Mouse (Mus musculus): ENCODE measurements around the gene Accs. TPM values are rescaled to one million over a fixed set of nuclear protein-coding genes. Genes with fewer than 3 reads are reported as not detected.

The Accs gene
- polyA plus RNA-seq, 1 experiment = 4.2 TPM

DNA sequence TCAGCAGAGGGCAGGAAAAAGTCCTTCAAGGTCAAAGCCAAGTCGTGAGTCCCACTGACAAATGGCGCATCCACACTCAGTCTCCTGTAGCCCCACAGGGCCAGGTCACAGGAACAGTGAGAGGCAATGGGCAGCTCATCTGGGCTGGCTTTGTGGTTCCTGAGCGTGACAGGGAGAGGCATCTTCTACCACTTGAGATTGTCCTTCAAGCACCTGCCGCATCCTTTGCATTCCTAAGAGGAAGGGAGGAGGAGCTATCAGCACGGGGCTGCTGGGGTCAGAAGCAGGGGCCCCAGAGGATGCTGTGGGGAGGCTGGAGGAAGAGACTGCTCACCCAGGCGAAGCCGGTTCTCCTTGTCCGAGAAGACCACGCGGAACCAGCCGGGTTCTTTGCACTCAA lies 14.1 kb downstream of the Accs start:
- no peaks in the 10 kb centered on the region for H3K36me3 ChIP-seq (ENCODE audit: control insufficient read depth, insufficient read depth)
- H3K79me2 ChIP-seq (ENCODE audit: control insufficient read depth, insufficient read depth) = no peaks in the 10 kb centered on the region
- H3K4me3 ChIP-seq = no peak overlapping the region
- TF ChIP-seq MYOG (IDR thresholded peaks at IDR 0.05; ENCODE audit: control insufficient read depth in 1 of 3, insufficient read depth in 1 of 3, insufficient read length in 2 of 3, low read depth in 2 of 3) (no peak), CEBPB (IDR thresholded peaks at IDR 0.05; ENCODE audit: insufficient read depth, poor library complexity, severe bottlenecking) (no peak), E2F4 (IDR thresholded peaks at IDR 0.05; ENCODE audit: insufficient read depth) (no peak), POLR2AphosphoS2 (IDR thresholded peaks at IDR 0.05; ENCODE audit: insufficient read length, low read depth) (no peak), MAX (IDR thresholded peaks at IDR 0.05; ENCODE audit: low read depth) (no peak), REST (IDR thresholded peaks at IDR 0.05; ENCODE audit: insufficient read depth, insufficient read length) (no peak), MYOD1 (IDR thresholded peaks at IDR 0.05; ENCODE audit: control insufficient read depth in 1 of 3, insufficient read length in 2 of 3, low read depth in 2 of 3) (no peak), POLR2A (IDR thresholded peaks at IDR 0.05; ENCODE audit: insufficient read length, low read depth) (no peak), TCF12 (IDR thresholded peaks at IDR 0.05; ENCODE audit: insufficient read depth, poor library complexity, severe bottlenecking) (no peak), TCF3 (IDR thresholded peaks at IDR 0.05; ENCODE audit: insufficient read length, low read depth) (no peak), USF1 (IDR thresholded peaks at IDR 0.05; ENCODE audit: low read depth) (no peak), SRF (IDR thresholded peaks at IDR 0.05; ENCODE audit: control insufficient read depth, insufficient read length, low read depth) (no peak)
- H3K27me3 ChIP-seq (ENCODE audit: control insufficient read depth, insufficient read depth, insufficient read length) = no peaks in the 10 kb centered on the region
- no peak overlapping the region for H3K4me2 ChIP-seq (ENCODE audit: low read depth)
- H3ac ChIP-seq (ENCODE audit: control insufficient read depth, insufficient read length) = no peak overlapping the region

- no peak overlapping the region for H3K4me3 ChIP-seq
- no peaks in the 10 kb centered on the region for H3K36me3 ChIP-seq (ENCODE audit: control insufficient read depth, insufficient read depth)
- H3K27me3 ChIP-seq (ENCODE audit: control insufficient read depth, insufficient read depth, insufficient read length) = no peaks in the 10 kb centered on the region
- H3K4me2 ChIP-seq (ENCODE audit: low read depth) = peak overlapping the region; percentile 38
- TF ChIP-seq POLR2A (IDR thresholded peaks at IDR 0.05; ENCODE audit: insufficient read length, low read depth) (no peak), TCF12 (IDR thresholded peaks at IDR 0.05; ENCODE audit: insufficient read depth, poor library complexity, severe bottlenecking) (no peak), MYOG (IDR thresholded peaks at IDR 0.05; ENCODE audit: control insufficient read depth in 1 of 3, insufficient read depth in 1 of 3, insufficient read length in 2 of 3, low read depth in 2 of 3) (no peak), REST (IDR thresholded peaks at IDR 0.05; ENCODE audit: insufficient read depth, insufficient read length) (no peak), TCF3 (IDR thresholded peaks at IDR 0.05; ENCODE audit: insufficient read length, low read depth) (no peak), CEBPB (IDR thresholded peaks at IDR 0.05; ENCODE audit: insufficient read depth, poor library complexity, severe bottlenecking) (no peak), MYOD1 (IDR thresholded peaks at IDR 0.05; ENCODE audit: control insufficient read depth in 1 of 3, insufficient read length in 2 of 3, low read depth in 2 of 3) (no peak), E2F4 (IDR thresholded peaks at IDR 0.05; ENCODE audit: insufficient read depth) (no peak), POLR2AphosphoS2 (IDR thresholded peaks at IDR 0.05; ENCODE audit: insufficient read length, low read depth) (no peak), USF1 (IDR thresholded peaks at IDR 0.05; ENCODE audit: low read depth) (no peak), MAX (IDR thresholded peaks at IDR 0.05; ENCODE audit: low read depth) (no peak), SRF (IDR thresholded peaks at IDR 0.05; ENCODE audit: control insufficient read depth, insufficient read length, low read depth) (no peak)
- no peak overlapping the region for H3ac ChIP-seq (ENCODE audit: control insufficient read depth, insufficient read length)
- H3K79me2 ChIP-seq (ENCODE audit: control insufficient read depth, insufficient read depth) = peaks cover 7% of the 10 kb centered on the region
Measured at GRCm38 (mm10) chr2:93823519-93823918, 26.2 kb downstream of the Accs start.

DNA sequence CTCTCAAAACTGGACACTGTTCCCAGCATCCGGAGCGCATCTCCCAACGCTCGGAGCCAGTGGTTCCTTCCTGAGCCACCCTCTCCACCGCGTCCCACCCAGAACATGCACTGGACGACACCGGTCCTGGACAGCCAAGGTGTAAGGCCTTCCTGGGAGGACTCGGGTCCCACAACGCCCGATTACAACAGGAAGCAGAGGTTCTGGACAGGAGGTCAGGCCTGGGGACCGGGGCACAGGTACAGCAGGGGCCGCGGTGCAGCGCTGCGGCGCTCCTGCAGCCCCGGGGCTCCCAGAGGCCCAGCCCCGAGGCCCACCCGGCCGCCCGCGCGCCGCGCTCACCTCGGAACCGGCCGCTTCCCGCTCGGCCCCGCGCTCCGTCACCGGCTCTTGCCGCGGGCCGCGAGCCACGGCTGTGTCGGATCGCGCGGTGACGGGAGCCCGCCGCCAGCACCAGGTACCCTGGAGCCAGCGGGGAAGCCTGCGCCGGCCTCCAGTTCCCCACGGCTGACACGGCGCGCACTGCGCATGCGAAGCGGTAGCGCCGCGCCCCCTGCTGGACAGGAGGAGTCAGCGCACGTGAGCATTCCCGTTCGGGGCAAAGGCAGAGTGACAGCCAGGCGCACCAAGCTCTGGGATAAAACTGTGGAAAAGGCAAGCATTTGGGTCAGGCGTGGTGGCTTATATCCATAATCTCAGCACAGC lies 27.5 kb downstream of the Accs start, which contains the start of gene Ext2:
Ext2 (minus strand) TSS at position 524 of the 705 bp plus-strand sequence.
- Histone ChIP-seq H3K4me3 (peak within 1 kb of the TSS; percentile 57), H3ac (ENCODE audit: control insufficient read depth, insufficient read length) (peak within 1 kb of the TSS; percentile 95), H3K36me3 (ENCODE audit: control insufficient read depth, insufficient read depth) (no peaks in the 10 kb centered on the region), H3K27me3 (ENCODE audit: control insufficient read depth, insufficient read depth, insufficient read length) (no peaks in the 10 kb centered on the region), H3K79me2 (ENCODE audit: control insufficient read depth, insufficient read depth) (peaks cover 7% of the 10 kb centered on the region), H3K4me2 (ENCODE audit: low read depth) (peak within 1 kb of the TSS; percentile 84)
- peak; percentile 74 for TF ChIP-seq POLR2AphosphoS2 (IDR thresholded peaks at IDR 0.05; ENCODE audit: insufficient read length, low read depth)
- TF ChIP-seq CEBPB (IDR thresholded peaks at IDR 0.05; ENCODE audit: insufficient read depth, poor library complexity, severe bottlenecking) = no peak
- TF ChIP-seq POLR2A (IDR thresholded peaks at IDR 0.05; ENCODE audit: insufficient read length, low read depth) = peak; percentile 82
- TF ChIP-seq SRF (IDR thresholded peaks at IDR 0.05; ENCODE audit: control insufficient read depth, insufficient read length, low read depth) = no peak
- TF ChIP-seq MYOG (IDR thresholded peaks at IDR 0.05; ENCODE audit: control insufficient read depth in 1 of 3, insufficient read depth in 1 of 3, insufficient read length in 2 of 3, low read depth in 2 of 3) = peak in 2 of 3 experiments; percentile 4 to 56
- peak; percentile 75 for TF ChIP-seq USF1 (IDR thresholded peaks at IDR 0.05; ENCODE audit: low read depth)
- TF ChIP-seq MYOD1 (IDR thresholded peaks at IDR 0.05; ENCODE audit: control insufficient read depth in 1 of 3, insufficient read length in 2 of 3, low read depth in 2 of 3) = peak in 1 of 3 experiments; percentile 42
- TF ChIP-seq TCF12 (IDR thresholded peaks at IDR 0.05; ENCODE audit: insufficient read depth, poor library complexity, severe bottlenecking) = no peak
- TF ChIP-seq REST (IDR thresholded peaks at IDR 0.05; ENCODE audit: insufficient read depth, insufficient read length) = no peak
- no peak for TF ChIP-seq TCF3 (IDR thresholded peaks at IDR 0.05; ENCODE audit: insufficient read length, low read depth)
- TF ChIP-seq MAX (IDR thresholded peaks at IDR 0.05; ENCODE audit: low read depth) = peak; percentile 59

GRCm38 (mm10) chr2:93817791-93818190 lies 32.0 kb downstream of the Accs start:
- no peak overlapping the region for H3ac ChIP-seq (ENCODE audit: control insufficient read depth, insufficient read length)
- no peak for TF ChIP-seq E2F4 (IDR thresholded peaks at IDR 0.05; ENCODE audit: insufficient read depth)
- no peak for TF ChIP-seq MAX (IDR thresholded peaks at IDR 0.05; ENCODE audit: low read depth)
- no peak for TF ChIP-seq POLR2AphosphoS2 (IDR thresholded peaks at IDR 0.05; ENCODE audit: insufficient read length, low read depth)
- no peak for TF ChIP-seq TCF12 (IDR thresholded peaks at IDR 0.05; ENCODE audit: insufficient read depth, poor library complexity, severe bottlenecking)
- TF ChIP-seq CEBPB (IDR thresholded peaks at IDR 0.05; ENCODE audit: insufficient read depth, poor library complexity, severe bottlenecking) = no peak
- no peak for TF ChIP-seq MYOG (IDR thresholded peaks at IDR 0.05; ENCODE audit: control insufficient read depth in 1 of 3, insufficient read depth in 1 of 3, insufficient read length in 2 of 3, low read depth in 2 of 3)
- TF ChIP-seq USF1 (IDR thresholded peaks at IDR 0.05; ENCODE audit: low read depth) = no peak
- TF ChIP-seq MYOD1 (IDR thresholded peaks at IDR 0.05; ENCODE audit: control insufficient read depth in 1 of 3, insufficient read length in 2 of 3, low read depth in 2 of 3) = no peak
- no peak for TF ChIP-seq TCF3 (IDR thresholded peaks at IDR 0.05; ENCODE audit: insufficient read length, low read depth)
- TF ChIP-seq REST (IDR thresholded peaks at IDR 0.05; ENCODE audit: insufficient read depth, insufficient read length) = no peak
- no peak for TF ChIP-seq POLR2A (IDR thresholded peaks at IDR 0.05; ENCODE audit: insufficient read length, low read depth)
- no peak for TF ChIP-seq SRF (IDR thresholded peaks at IDR 0.05; ENCODE audit: control insufficient read depth, insufficient read length, low read depth)
- H3K4me2 ChIP-seq (ENCODE audit: low read depth) = no peak overlapping the region
- H3K4me3 ChIP-seq = no peak overlapping the region
- H3K36me3 ChIP-seq (ENCODE audit: control insufficient read depth, insufficient read depth) = no peaks in the 10 kb centered on the region
- H3K79me2 ChIP-seq (ENCODE audit: control insufficient read depth, insufficient read depth) = peaks cover 7% of the 10 kb centered on the region
- H3K27me3 ChIP-seq (ENCODE audit: control insufficient read depth, insufficient read depth, insufficient read length) = no peaks in the 10 kb centered on the region

Measured in myocyte (in vitro differentiated cells).